9 mouse cellular contexts compared by ENCODE assay signal in genomic region chr5:8894641-8895490, GRCm38 (mm10). TPM values are rescaled to one million over a fixed set of nuclear protein-coding genes. Genes with fewer than 3 reads are reported as not detected.
DNase-seq lines count a peak whose midpoint lies in the region; ATAC-seq and TF ChIP-seq lines count a peak whose summit lies in the region.
"Had no signal": no experiment of that assay in that cellular context is flagged by ENCODE, and none has a peak within 500 bp of the region (broad histone marks: within the 10 kb centered on the region; RNA-seq: fewer than 3 reads in every experiment).

No protein-coding gene starts in this region.

- peak; percentile 94 for DNase-seq in MEL (ENCODE audit: low read depth, low spot score)
- no peak for DNase-seq in adrenal gland, adult (ENCODE audit: inconsistent age in 2 of 2, low spot score in 1 of 2)
- no peak for DNase-seq in gastrocnemius, postnatal 14 days
- DNase-seq: right cerebral cortex, postnatal 25 days had no signal

- peak; percentile 72 to 94 for TF ChIP-seq POLR2A in MEL (IDR thresholded peaks at IDR 0.05; ENCODE audit: control insufficient read depth in 1 of 2, insufficient read depth in 1 of 2, low read depth in 1 of 2, low read length in 2 of 2, poor library complexity in 1 of 2)

- no peak for TF ChIP-seq CTCF in MEL (IDR thresholded peaks at IDR 0.05 in 2 of 3, conservative IDR thresholded peaks at IDR 0.05 in 1 of 3; ENCODE audit: control insufficient read depth in 1 of 3, insufficient read depth in 1 of 3, low read depth in 2 of 3, low read length in 3 of 3, poor library complexity in 1 of 3, severe bottlenecking in 1 of 3)

- peak overlapping the region; percentile 85; the same call in 1 of the 2 replicates for H3K4me2 ChIP-seq in heart, embryonic 13.5 days
- no peak overlapping the region for H3K4me2 ChIP-seq in heart, embryonic 11.5 days

- H3K9me3 ChIP-seq in heart, embryonic 13.5 days = peaks cover 7% of the 10 kb centered on the region; the same call in 1 of the 2 replicates
- H3K9me3 ChIP-seq in heart, embryonic 11.5 days (replicated peaks; ENCODE audit: control insufficient read depth, low read length) = no peaks in the 10 kb centered on the region
- no peaks in the 10 kb centered on the region for H3K9me3 ChIP-seq in MEL (replicated peaks; ENCODE audit: insufficient read depth, low read length)

- H3K79me2 ChIP-seq in MEL (ENCODE audit: control insufficient read depth, insufficient read depth, low read length, poor library complexity) = peaks cover 32% of the 10 kb centered on the region

- no peak overlapping the region for H3K9ac ChIP-seq in heart, embryonic 13.5 days
- no peak overlapping the region for H3K9ac ChIP-seq in heart, embryonic 11.5 days (ENCODE audit: low read depth, low read length)
- H3K9ac ChIP-seq in MEL (ENCODE audit: control insufficient read depth, low read depth, low read length, poor library complexity, severe bottlenecking) = peak overlapping the region; percentile 98

- TF ChIP-seq EP300 in MEL (IDR thresholded peaks at IDR 0.05; ENCODE audit: low read depth in 1 of 2, low read length in 2 of 2) = peak; percentile 99 to 100

- no peak overlapping the region for H3K27ac ChIP-seq in heart, embryonic 13.5 days (replicated peaks)
- no peak overlapping the region for H3K27ac ChIP-seq in heart, embryonic 11.5 days (ENCODE audit: low read depth, low read length)
- H3K27ac ChIP-seq in MEL (ENCODE audit: control insufficient read depth, low read depth, low read length) = peak overlapping the region; percentile 99

- no peaks in the 10 kb centered on the region for H3K36me3 ChIP-seq in heart, embryonic 13.5 days
- H3K36me3 ChIP-seq in heart, embryonic 11.5 days (ENCODE audit: control insufficient read depth, insufficient read depth, low read length) = no peaks in the 10 kb centered on the region
- H3K36me3 ChIP-seq in MEL (ENCODE audit: control insufficient read depth in 1 of 2, insufficient read depth in 2 of 2, low read length in 2 of 2) = peaks cover 16 to 44% of the 10 kb centered on the region in 2 experiments

- peaks cover 40% of the 10 kb centered on the region; the same call in 1 of the 2 replicates for H3K27me3 ChIP-seq in heart, embryonic 13.5 days (replicated peaks)
- peaks cover 20% of the 10 kb centered on the region for H3K27me3 ChIP-seq in heart, embryonic 11.5 days (ENCODE audit: control insufficient read depth, insufficient read depth, low read length)
- no peaks in the 10 kb centered on the region for H3K27me3 ChIP-seq in MEL (ENCODE audit: control insufficient read depth in 1 of 2, insufficient read depth in 2 of 2, low read length in 2 of 2)

- intact Hi-C loops in gastrocnemius, postnatal 14 days (cut with DNase I; ENCODE audit: low total_unique reads) = no loop called here

- no peak overlapping the region for H3K4me3 ChIP-seq in heart, embryonic 13.5 days
- H3K4me3 ChIP-seq in heart, embryonic 11.5 days (ENCODE audit: low read depth, low read length) = no peak overlapping the region
- peak overlapping the region; percentile 85 to 88 for H3K4me3 ChIP-seq in MEL (ENCODE audit: control insufficient read depth in 1 of 2, insufficient read depth in 1 of 2, low read depth in 2 of 2, low read length in 2 of 2)

- no peak for TF ChIP-seq RAD21 in MEL (IDR thresholded peaks at IDR 0.05; ENCODE audit: low read depth, low read length)

- ATAC-seq in heart, embryonic 13.5 days (ENCODE audit: extremely low read depth, insufficient number of reproducible peaks, low FRiP score, low TSS enrichment) = no peak
- no peak for ATAC-seq in heart, embryonic 11.5 days (replicated peaks; ENCODE audit: insufficient number of reproducible peaks, low FRiP score, low TSS enrichment)
- ATAC-seq in erythroblast, adult 5-6 weeks (replicated peaks; ENCODE audit: low FRiP score, poor library complexity, severe bottlenecking) = peak; percentile 79
- ATAC-seq in megakaryocyte progenitor cell, adult 5-6 weeks (replicated peaks; ENCODE audit: poor library complexity) = peak; percentile 75
- no peak for ATAC-seq in monocyte, adult 5-6 weeks (replicated peaks; ENCODE audit: insufficient number of reproducible peaks, low FRiP score, low TSS enrichment, poor library complexity, severe bottlenecking)

- WGBS in heart, embryonic 13.5 days = 56% methylated on average over 15 of the region's 15 CpGs
- WGBS in heart, embryonic 11.5 days (ENCODE audit: insufficient replicate concordance) = 65% methylated on average over 15 of the region's 15 CpGs

- peaks cover 9% of the 10 kb centered on the region for H3K4me1 ChIP-seq in heart, embryonic 13.5 days
- H3K4me1 ChIP-seq in heart, embryonic 11.5 days (ENCODE audit: control insufficient read depth, insufficient read depth, low read length) = peaks cover 3% of the 10 kb centered on the region; the same call in 1 of the 2 replicates
- H3K4me1 ChIP-seq in MEL (ENCODE audit: control insufficient read depth in 1 of 2, insufficient read depth in 2 of 2, low read length in 2 of 2) = peaks cover 12 to 26% of the 10 kb centered on the region in 2 experiments

TF ChIP-seq in MEL, 35 proteins besides CTCF, POLR2A, EP300 and RAD21:
- TF ChIP-seq TCF12 (IDR thresholded peaks at IDR 0.05; ENCODE audit: low read depth, low read length) (peak; percentile 99), BHLHE40 (IDR thresholded peaks at IDR 0.05; ENCODE audit: borderline replicate concordance, low read depth, low read length) (peak; percentile 55; the same call in 1 of the 2 replicates), ZMIZ1 (IDR thresholded peaks at IDR 0.05; ENCODE audit: low read depth, low read length) (peak; percentile 95), CHD1 (IDR thresholded peaks at IDR 0.05; ENCODE audit: low read depth, low read length) (no peak), HCFC1 (IDR thresholded peaks at IDR 0.05; ENCODE audit: low read depth, low read length) (peak; percentile 59), ZKSCAN1 (IDR thresholded peaks at IDR 0.05; ENCODE audit: low read depth, low read length) (no peak), MEF2A (IDR thresholded peaks at IDR 0.05; ENCODE audit: extremely low read depth, insufficient replicate concordance, low read depth, low read length, poor library complexity, severe bottlenecking) (no peak), USF1 (IDR thresholded peaks at IDR 0.05; ENCODE audit: low read depth, low read length) (no peak), SMC3 (IDR thresholded peaks at IDR 0.05; ENCODE audit: low read depth, low read length) (no peak), ELF1 (IDR thresholded peaks at IDR 0.05; ENCODE audit: low read depth, low read length) (peak; percentile 39; the same call in 1 of the 2 replicates), CHD2 (IDR thresholded peaks at IDR 0.05; ENCODE audit: low read length) (no peak; the same call in 1 of the 2 replicates), E2F4 (IDR thresholded peaks at IDR 0.05; ENCODE audit: borderline replicate concordance, low read depth, low read length) (0 out of 2 replicates have a peak, but pooled peaks have one; percentile 14), MYC (IDR thresholded peaks at IDR 0.05; ENCODE audit: low read depth, low read length) (peak; percentile 96), ETS1 (IDR thresholded peaks at IDR 0.05; ENCODE audit: low read depth, low read length) (peak; percentile 94), MYB (IDR thresholded peaks at IDR 0.05; ENCODE audit: low read depth, low read length) (peak; percentile 99), POLR2AphosphoS5 (IDR thresholded peaks at IDR 0.05; ENCODE audit: borderline replicate concordance, low read depth, low read length) (0 out of 2 replicates have a peak, but pooled peaks have one; percentile 23), TAL1 (IDR thresholded peaks at IDR 0.05; ENCODE audit: low read length) (peak; percentile 98), NRF1 (IDR thresholded peaks at IDR 0.05; ENCODE audit: insufficient read depth, low read depth, low read length, poor library complexity, severe bottlenecking) (no peak), RCOR1 (IDR thresholded peaks at IDR 0.05; ENCODE audit: low read depth, low read length) (peak; percentile 81), MAFK (IDR thresholded peaks at IDR 0.05; ENCODE audit: borderline replicate concordance, low read depth, low read length) (0 out of 2 replicates have a peak, but pooled peaks have one; percentile 10), MAX (IDR thresholded peaks at IDR 0.05; ENCODE audit: low read length) (0 out of 2 replicates have a peak, but pooled peaks have one; percentile 49), MAZ (IDR thresholded peaks at IDR 0.05; ENCODE audit: low read depth, low read length) (no peak), NELFE (IDR thresholded peaks at IDR 0.05; ENCODE audit: low read depth, low read length) (peak; percentile 65), SIN3A (IDR thresholded peaks at IDR 0.05; ENCODE audit: low read length) (peak; percentile 98), TBP (IDR thresholded peaks at IDR 0.05; ENCODE audit: low read depth, low read length) (peak; percentile 95), GATA1 (IDR thresholded peaks at IDR 0.05; ENCODE audit: low read depth, low read length) (peak; percentile 99), MXI1 (IDR thresholded peaks at IDR 0.05; ENCODE audit: low read depth, low read length) (peak; percentile 82), ZNF384 (IDR thresholded peaks at IDR 0.05; ENCODE audit: low read depth, low read length) (no peak), POLR2AphosphoS2 (IDR thresholded peaks at IDR 0.05; ENCODE audit: low read length) (peak; percentile 92)

RNA-seq across cellular contexts. Expression of gene Abcb4, which starts 1.3 kb away (rescaled TPM):
- 0.36 and 1.1 TPM in 2 replicates for polyA plus RNA-seq in heart, embryonic 13.5 days (2015; fragmentation: Nextera tagmentation; extraction: Ambion mirVana)
- 0.54 and 1.2 TPM in 2 replicates for polyA plus RNA-seq in heart, embryonic 11.5 days (2014; fragmentation: Nextera tagmentation; extraction: Ambion mirVana)
- 95.2 and 107 TPM in 2 replicates for total RNA-seq in MEL (2012; rRNA removed)
- 10 to 100 TPM in 1 of 2 experiments, not detected in 1; 86.0 TPM for polyA plus RNA-seq in MEL (2012; ENCODE audit: insufficient read depth in 1 of 2, insufficient read length in 2 of 2, low read depth in 1 of 2, low replicate concordance in 2 of 2, missing spikeins in 1 of 2)
- total RNA-seq in erythroblast, adult 5-6 weeks (2015; ENCODE audit: low replicate concordance) = 169 and 174 TPM in 2 replicates
- total RNA-seq in erythroblast, adult 5-6 weeks (2017; ENCODE audit: low replicate concordance) = 418 and 429 TPM in 2 replicates
- total RNA-seq in megakaryocyte progenitor cell, adult 5-6 weeks (2015) = 9.0 and 13.4 TPM in 2 replicates
- 17.4 and 34.4 TPM in 2 replicates for total RNA-seq in megakaryocyte progenitor cell, adult 5-6 weeks (2017)
- total RNA-seq in monocyte, adult 5-6 weeks (2017) = 1.2 to 1.3 TPM (median 1.2 TPM) in 3 replicates
- total RNA-seq in gastrocnemius, postnatal 14 days (2021) = 10 to 100 TPM; 14.8 to 17.6 TPM

Comparison
In these comparisons a context has a peak if more than half of its experiments do, and no peak if none do; other contexts are left out.
1. ATAC-seq: peak in erythroblast, adult 5-6 weeks (single experiment) and megakaryocyte progenitor cell, adult 5-6 weeks (single experiment); none in heart, embryonic 13.5 days (single experiment), heart, embryonic 11.5 days (single experiment) and monocyte, adult 5-6 weeks (single experiment).
2. H3K4me3 ChIP-seq: peak in MEL (2 of 2); none in heart, embryonic 13.5 days (single experiment) and heart, embryonic 11.5 days (single experiment).